Mouse (Mus musculus): Measurements from ENCODE around the gene Cntrob.

Cntrob gene

DNA sequence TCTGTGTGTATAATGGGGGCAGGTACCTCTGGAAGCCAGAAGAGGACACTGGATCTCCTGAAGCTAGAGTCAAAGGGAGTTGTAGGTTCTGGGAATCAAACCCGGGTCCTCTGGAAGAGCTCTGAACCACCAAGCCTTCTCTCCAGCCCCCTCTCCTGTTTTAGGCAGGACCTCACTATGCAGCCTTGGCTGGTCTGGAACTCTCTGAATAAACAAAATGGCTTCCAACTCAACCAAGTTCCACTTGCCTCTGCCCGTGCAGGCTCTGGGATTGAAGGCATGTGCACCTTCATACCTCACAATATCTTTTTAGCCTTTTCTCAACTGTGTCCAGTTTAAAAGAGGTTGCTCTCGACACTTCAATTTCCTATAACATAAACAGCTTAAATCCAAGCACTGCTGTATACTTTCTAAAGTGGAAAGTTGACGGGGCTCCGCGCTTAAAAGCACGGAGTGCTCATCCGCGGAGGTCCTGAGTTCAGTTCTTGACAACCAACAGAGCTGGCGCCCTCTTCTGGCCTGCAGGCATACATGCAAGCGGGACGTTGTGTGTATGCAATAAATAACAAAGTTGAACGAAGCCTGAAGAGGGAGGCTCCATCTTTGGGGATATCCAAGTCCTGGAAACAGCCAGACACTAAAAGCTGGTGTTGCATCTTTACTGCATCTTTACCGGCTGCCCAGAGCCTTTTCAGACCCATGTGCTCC is 72.3 kb downstream of the Cntrob start:
- CTCF ChIA-PET, result interaction anchor here (0.5 to 2.3 kb wide), 33 partner anchors 8 to 484 kb away, joined by 3 to 14 read pairs (median 4); partner anchors contain the start of genes Alox8 (in 2 of the 4) and Gucy2e (in 1 of the 4)
- POLR2A ChIA-PET, result interaction anchor here in 2 of 4 experiments (0.6 to 1.6 kb wide), 6 partner anchors 16 to 276 kb away, joined by 3 to 6 read pairs (median 4); partner anchors contain the start of genes Cntrob (in 1 of the 2) and Trappc1 (in 1 of the 2)

DNA sequence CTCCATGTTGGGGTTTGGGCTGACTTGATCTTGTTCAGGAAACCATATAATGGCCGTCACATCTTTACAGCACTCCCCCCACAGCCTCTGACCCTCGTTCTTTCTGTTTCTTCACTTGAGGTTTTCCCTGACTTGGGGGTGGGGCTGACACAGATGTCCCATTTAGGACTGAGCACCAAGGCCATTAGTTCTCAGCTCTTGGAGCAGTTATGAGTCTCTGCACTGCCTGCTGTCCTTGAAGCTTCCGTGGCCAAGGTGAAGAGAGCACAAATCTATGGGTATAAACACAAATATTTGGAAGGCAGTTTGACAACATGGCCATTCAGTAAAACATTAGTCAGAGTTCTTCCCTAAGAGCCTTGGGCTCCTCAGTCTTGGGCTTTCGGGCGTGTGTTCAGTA is 73.5 kb downstream of the Cntrob start:
- CTCF ChIA-PET, result interaction anchor here in 3 of 4 experiments (0.6 to 2.3 kb wide), 7 partner anchors 11 to 182 kb away, joined by 3 to 14 read pairs (median 5); partner anchors contain the start of gene Alox8 (in 2 of the 3)
- POLR2A ChIA-PET, result interaction anchor here in 2 of 4 experiments (0.5 to 1.6 kb wide), 2 partner anchors 15 to 33 kb away, joined by 3 to 4 read pairs; no protein-coding TSS in a partner anchor

Data from embryonic stem cell, embryonic (primary cell).